Mouse (Mus musculus) heart, embryonic 16.5 days (tissue): ENCODE data around the gene Shroom3. TPM values are rescaled to one million over a fixed set of nuclear protein-coding genes. Genes with fewer than 3 reads are reported as not detected.
"Not testable (repeated sequence)": the region's sequence is repeated elsewhere in the genome, so short reads cannot be mapped to it uniquely, and the experiment has no call there.

Source experiments
- ATAC-seq: fragments of 200-750 bp; cut with Nextera tagmentation; replicated peaks from 2 replicates; pipeline ENCODE4 v1.8.0; 2017; ENCODE audit warnings: moderate number of reproducible peaks; ENCODE audit not compliant: insufficient read depth, low FRiP score; ENCODE audit errors: extremely low read depth
- H3K27ac ChIP-seq: fragments of 300-500 bp; sonication (generic); 2 replicates; pipeline ENCODE4 v1.5.1; 2014; ENCODE audit warnings: mild to moderate bottlenecking, low read length, control low read depth, moderate library complexity
- H3K27me3 ChIP-seq: fragments of 300-500 bp; sonication (generic); 2 replicates; pipeline ENCODE4 v1.6.1; 2014; ENCODE audit warnings: low read length, mixed read lengths; ENCODE audit not compliant: control insufficient read depth, insufficient read depth
- H3K36me3 ChIP-seq: fragments of 300-500 bp; sonication (generic); 2 replicates; pipeline ENCODE4 v1.6.1; 2014; ENCODE audit not compliant: control insufficient read depth, insufficient read depth
- H3K4me1 ChIP-seq: fragments of 300-500 bp; sonication (generic); 2 replicates; pipeline ENCODE4 v1.6.1; 2014; ENCODE audit warnings: low read length, mixed read lengths; ENCODE audit not compliant: control insufficient read depth, insufficient read depth
- H3K4me2 ChIP-seq: fragments of 300-500 bp; sonication (generic); 2 replicates; pipeline ENCODE4 v1.6.1; 2014; ENCODE audit warnings: low read depth, mild to moderate bottlenecking, control low read depth, low read length
- H3K4me3 ChIP-seq: fragments of 300-500 bp; sonication (generic); 2 replicates; pipeline ENCODE4 v1.5.1; 2014; ENCODE audit warnings: mild to moderate bottlenecking, control low read depth, low read length
- H3K9ac ChIP-seq: fragments of 300-500 bp; sonication (generic); 2 replicates; pipeline ENCODE4 v1.6.1; 2014; ENCODE audit warnings: low read length, control low read depth
- H3K9me3 ChIP-seq: fragments of 300-500 bp; sonication (generic); replicated peaks from 2 replicates; pipeline ENCODE4 v1.6.1; 2016; ENCODE audit warnings: low read length; ENCODE audit not compliant: control insufficient read depth
- WGBS: fragments of 180-500 bp; shearing (Covaris S2); extraction: QIAGEN DNeasy Blood & Tissue Kit; methylation state at CpG from one replicate; pipeline ENCODE4 v1.1.7; 2014; 5-methylcytosine and 5-hydroxymethylcytosine counted together
- polyA plus RNA-seq: library from polyadenylated mRNA; unstranded; fragments of >200 nt; fragmentation: Nextera tagmentation; extraction: Ambion mirVana; gene quantifications from 2 replicates; pipeline ENCODE4 v1.2.1, GENCODE M21; 2015

Gene Shroom3
- polyA plus RNA-seq, 1 experiment from 2014 or later = 11.7 TPM

- Histone ChIP-seq H3K4me3 (no peak overlapping the region), H3K36me3 (0 out of 2 replicates have a peak, but pooled peaks cover 6% of the 10 kb centered on the region), H3K9ac (no peak overlapping the region), H3K27ac (no peak overlapping the region), H3K9me3 (no peaks in the 10 kb centered on the region), H3K4me2 (no peak overlapping the region), H3K27me3 (no peaks in the 10 kb centered on the region), H3K4me1 (peaks cover 32% of the 10 kb centered on the region)
- no peak for ATAC-seq
- WGBS = 85% methylated on average over 8 of the region's 8 CpGs
Measured at GRCm38 (mm10) chr5:92921728-92922127, 238.5 kb downstream of the Shroom3 start.

GRCm38 (mm10) chr5:92922981-92923380 is 239.7 kb downstream of the Shroom3 start:
- not testable (repeated sequence) for ATAC-seq, H3K4me2 ChIP-seq, H3K9me3 ChIP-seq, H3K4me3 ChIP-seq, H3K36me3 ChIP-seq, H3K27me3 ChIP-seq, H3K27ac ChIP-seq, H3K9ac ChIP-seq
- 89% methylated on average over 5 of the region's 5 CpGs for WGBS
- peaks cover 39% of the 10 kb centered on the region for H3K4me1 ChIP-seq

GRCm38 (mm10) chr5:92924851-92925477 is 241.7 kb downstream of the Shroom3 start:
- Histone ChIP-seq H3K27me3 (no peaks in the 10 kb centered on the region), H3K9ac (peak overlapping the region; percentile 48), H3K36me3 (0 out of 2 replicates have a peak, but pooled peaks cover 5% of the 10 kb centered on the region), H3K4me3 (peak overlapping the region; percentile 9; the same call in 1 of the 2 replicates), H3K4me1 (peaks cover 37% of the 10 kb centered on the region), H3K27ac (peak overlapping the region; percentile 78), H3K9me3 (no peaks in the 10 kb centered on the region), H3K4me2 (peak overlapping the region; percentile 48)
- 7% methylated on average over 17 of the region's 17 CpGs for WGBS
- ATAC-seq = peak; percentile 53

DNA sequence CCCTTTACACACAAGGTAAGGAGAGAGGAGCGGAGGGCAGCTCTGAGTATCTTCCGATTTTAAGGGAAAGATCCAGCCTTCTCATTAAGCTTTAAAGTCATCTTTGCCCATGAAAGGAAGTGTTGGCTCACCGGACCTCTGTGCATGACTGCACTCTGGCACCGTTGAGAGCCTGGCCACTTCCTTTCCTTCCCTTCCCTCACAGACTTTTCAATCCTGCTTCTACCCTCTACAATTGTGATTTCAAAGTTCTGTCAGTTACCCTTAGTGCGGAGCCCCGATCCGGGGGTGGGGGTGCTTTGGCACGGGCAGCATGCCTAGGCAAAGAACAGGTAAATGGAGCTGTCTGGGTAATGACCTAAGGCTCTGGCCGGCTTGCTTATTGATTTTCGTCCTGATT is 244.4 kb downstream of the Shroom3 start:
- Histone ChIP-seq H3K27me3 (no peaks in the 10 kb centered on the region), H3K4me1 (peaks cover 56% of the 10 kb centered on the region), H3K9me3 (no peaks in the 10 kb centered on the region), H3K27ac (peak overlapping the region; percentile 84), H3K4me3 (no peak overlapping the region), H3K4me2 (no peak overlapping the region), H3K36me3 (no peaks in the 10 kb centered on the region), H3K9ac (peak overlapping the region; percentile 45)
- no peak for ATAC-seq
- WGBS = 58% methylated on average over 10 of the region's 10 CpGs

DNA sequence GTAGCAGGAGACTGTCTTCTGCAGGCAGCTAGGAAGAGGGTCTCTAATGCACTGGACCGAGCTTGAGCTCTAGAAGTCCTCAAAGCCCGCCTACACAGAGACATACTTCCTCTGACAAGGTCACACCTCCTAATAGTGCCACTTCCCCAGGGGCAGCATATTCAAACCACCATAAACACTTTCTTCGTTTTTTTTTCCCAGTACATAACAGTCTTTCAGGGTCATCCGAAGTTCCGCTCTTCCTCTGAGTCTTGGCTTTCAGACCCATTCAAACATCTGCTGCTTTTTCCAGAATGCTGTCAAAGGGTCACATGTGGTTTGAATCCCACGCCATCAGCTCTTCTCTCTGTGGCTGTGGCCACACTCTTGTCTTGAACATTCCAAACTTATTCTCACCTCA is 247.3 kb downstream of the Shroom3 start:
- Histone ChIP-seq H3K4me1 (peaks cover 69% of the 10 kb centered on the region), H3K4me3 (no peak overlapping the region), H3K4me2 (no peak overlapping the region), H3K27me3 (no peaks in the 10 kb centered on the region), H3K27ac (peak overlapping the region; percentile 37), H3K9me3 (no peaks in the 10 kb centered on the region), H3K36me3 (no peaks in the 10 kb centered on the region), H3K9ac (no peak overlapping the region)
- WGBS = 51% methylated on average over 6 of the region's 6 CpGs
- ATAC-seq = no peak

- 49% methylated on average over 16 of the region's 16 CpGs for WGBS
- no peak; the same call in 1 of the 2 replicates for ATAC-seq
- Histone ChIP-seq H3K27me3 (no peaks in the 10 kb centered on the region), H3K4me3 (no peak overlapping the region), H3K9ac (peak overlapping the region; percentile 12; the same call in 1 of the 2 replicates), H3K36me3 (no peaks in the 10 kb centered on the region), H3K27ac (peak overlapping the region; percentile 69), H3K4me1 (peaks cover 73% of the 10 kb centered on the region), H3K9me3 (no peaks in the 10 kb centered on the region), H3K4me2 (no peak overlapping the region)
Measured at GRCm38 (mm10) chr5:92931298-92931697, 248.1 kb downstream of the Shroom3 start.

DNA sequence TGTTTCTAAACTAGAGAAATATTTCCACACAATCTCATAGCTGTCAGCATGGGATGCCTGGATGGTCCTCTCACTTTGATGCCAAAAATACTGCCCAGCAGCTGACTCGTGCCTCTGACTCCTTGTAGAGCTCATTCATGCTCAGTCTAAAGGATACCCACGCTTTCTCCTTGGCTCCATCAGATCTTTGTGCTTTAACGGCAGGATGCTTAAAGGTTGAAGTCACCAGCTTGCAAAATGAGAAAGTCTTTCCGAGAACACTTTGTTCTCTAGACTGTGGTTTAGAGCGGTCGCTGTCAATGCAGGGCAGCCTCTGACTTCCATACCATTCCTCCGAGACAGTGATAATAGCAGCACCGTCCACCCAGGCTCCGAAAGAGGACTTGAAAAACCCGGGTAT is 249.8 kb downstream of the Shroom3 start:
- Histone ChIP-seq H3K36me3 (no peaks in the 10 kb centered on the region), H3K4me2 (peak overlapping the region; percentile 50), H3K27ac (peak overlapping the region; percentile 69), H3K4me1 (peaks cover 67% of the 10 kb centered on the region), H3K9me3 (no peaks in the 10 kb centered on the region), H3K4me3 (no peak overlapping the region), H3K9ac (peak overlapping the region; percentile 37), H3K27me3 (no peaks in the 10 kb centered on the region)
- ATAC-seq = peak; percentile 43; the same call in 1 of the 2 replicates
- WGBS = 25% methylated on average over 10 of the region's 10 CpGs

GRCm38 (mm10) chr5:92933599-92934217 is 250.5 kb downstream of the Shroom3 start:
- Histone ChIP-seq H3K4me2 (peak overlapping the region; percentile 50), H3K36me3 (no peaks in the 10 kb centered on the region), H3K9me3 (no peaks in the 10 kb centered on the region), H3K27me3 (no peaks in the 10 kb centered on the region), H3K4me1 (peaks cover 63% of the 10 kb centered on the region), H3K27ac (peak overlapping the region; percentile 21), H3K4me3 (no peak overlapping the region), H3K9ac (peak overlapping the region; percentile 37)
- no peak for ATAC-seq
- 57% methylated on average over 7 of the region's 7 CpGs for WGBS

DNA sequence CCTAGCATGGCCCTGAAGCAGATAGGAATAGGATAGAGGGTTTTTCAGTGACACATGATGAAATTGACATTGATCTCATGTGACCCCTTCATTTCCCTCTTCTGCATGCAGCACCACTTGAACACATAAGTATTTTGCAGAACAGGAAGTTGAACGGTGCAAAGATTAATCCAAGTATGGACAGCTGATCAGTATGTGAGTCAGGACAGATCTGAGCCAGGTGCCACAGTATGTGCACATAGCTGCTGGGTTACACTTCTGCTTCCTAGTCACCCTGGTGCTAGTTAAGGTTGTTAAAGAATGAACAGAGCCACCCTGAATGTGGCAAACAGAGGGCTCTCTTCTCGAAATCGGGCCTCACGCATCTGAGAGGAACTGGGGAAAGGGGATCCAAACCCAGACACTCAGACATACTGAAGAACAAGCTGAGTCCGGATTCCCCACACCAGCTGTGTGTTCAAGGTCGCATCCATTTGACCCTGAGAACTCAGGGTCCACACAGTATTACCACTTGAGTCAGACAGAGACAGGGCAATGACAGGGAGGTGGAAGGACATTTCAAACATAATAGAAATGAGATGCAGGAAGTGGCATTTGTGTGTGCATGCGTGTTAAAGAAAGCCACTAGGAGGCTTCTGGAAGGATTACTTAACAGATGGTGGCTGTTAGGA is 251.2 kb downstream of the Shroom3 start:
- H3K4me2 ChIP-seq = no peak overlapping the region
- no peak for ATAC-seq
- H3K27ac ChIP-seq = peak overlapping the region; percentile 8; the same call in 1 of the 2 replicates
- no peaks in the 10 kb centered on the region for H3K36me3 ChIP-seq
- no peaks in the 10 kb centered on the region for H3K9me3 ChIP-seq
- peaks cover 56% of the 10 kb centered on the region for H3K4me1 ChIP-seq
- 67% methylated on average over 7 of the region's 7 CpGs for WGBS
- H3K27me3 ChIP-seq = no peaks in the 10 kb centered on the region
- no peak overlapping the region for H3K9ac ChIP-seq
- no peak overlapping the region for H3K4me3 ChIP-seq
